Mouse (Mus musculus) liver, adult (tissue): Measurements from ENCODE around the gene Qrfp.

Source experiments
- GATA4 ChIP-seq: IDR thresholded peaks from 2 replicates; pipeline ENCODE4 v1.6.1; 2014; ENCODE audit warnings: mild to moderate bottlenecking, low read length; ENCODE audit not compliant: insufficient replicate concordance

Gene Qrfp

GRCm38 (mm10) chr2:31826094-31827085 is 16.0 kb upstream of the Qrfp start:
- no peak for TF ChIP-seq GATA4

- TF ChIP-seq GATA4 = no peak
Observed at GRCm38 (mm10) chr2:31825469-31825911, 15.1 kb upstream of the Qrfp start.

GRCm38 (mm10) chr2:31823933-31824730 is 13.8 kb upstream of the Qrfp start:
- TF ChIP-seq GATA4 = no peak

- TF ChIP-seq GATA4 = no peak
Observed at GRCm38 (mm10) chr2:31822524-31823371, 12.4 kb upstream of the Qrfp start.

GRCm38 (mm10) chr2:31815367-31815766 is 5.0 kb upstream of the Qrfp start:
- TF ChIP-seq GATA4 = no peak

GRCm38 (mm10) chr2:31814699-31815098 is 4.3 kb upstream of the Qrfp start:
- TF ChIP-seq GATA4 = no peak

- no peak for TF ChIP-seq GATA4
Observed at GRCm38 (mm10) chr2:31813641-31814040, 3.3 kb upstream of the Qrfp start.

- TF ChIP-seq GATA4 = no peak
Observed at GRCm38 (mm10) chr2:31811086-31811958, 942 bp upstream of the Qrfp start.

- TF ChIP-seq GATA4 = no peak
Observed at GRCm38 (mm10) chr2:31809358-31809740, 1.0 kb downstream of the Qrfp start.

- TF ChIP-seq GATA4 = no peak
Observed at GRCm38 (mm10) chr2:31808410-31809357, 1.7 kb downstream of the Qrfp start.

GRCm38 (mm10) chr2:31806639-31807382 is 3.6 kb downstream of the Qrfp start:
- no peak for TF ChIP-seq GATA4

GRCm38 (mm10) chr2:31803480-31803879 is 6.9 kb downstream of the Qrfp start:
- TF ChIP-seq GATA4 = no peak
